ENCODE assay signal across 23 mouse cellular contexts in the genomic region with DNA sequence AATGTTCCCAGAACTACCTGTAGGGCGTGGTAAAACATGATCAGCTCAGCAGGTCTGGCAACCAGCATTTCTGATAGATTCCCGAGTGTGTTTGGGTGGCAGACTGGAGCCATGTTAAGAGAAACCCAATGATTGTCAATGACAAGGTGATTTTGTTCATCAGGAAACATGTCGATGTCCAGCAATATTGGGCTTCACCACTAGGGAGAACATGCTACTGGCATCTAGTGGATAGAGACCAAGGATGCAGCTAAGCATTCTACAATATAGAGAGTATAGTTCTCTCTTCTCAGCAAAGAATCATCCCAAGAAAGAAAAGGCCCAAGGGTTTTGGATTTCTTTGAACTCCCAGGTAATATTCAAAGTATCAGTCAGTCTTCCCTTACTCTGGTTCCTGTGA.
DNase-seq lines count a peak whose midpoint lies in the region; ATAC-seq and TF ChIP-seq lines count a peak whose summit lies in the region.
"Had no signal": no experiment of that assay in that cellular context is flagged by ENCODE, and none has a peak within 500 bp of the region (broad histone marks: within the 10 kb centered on the region; RNA-seq: fewer than 3 reads in every experiment).

No protein-coding gene starts in this region.

- H3K9me3 ChIP-seq in heart, embryonic 16.5 days (replicated peaks; ENCODE audit: control insufficient read depth, low read length), result no peaks in the 10 kb centered on the region
- no peaks in the 10 kb centered on the region for H3K9me3 ChIP-seq in liver, postnatal 0 days (ENCODE audit: low read length)
- H3K9me3 ChIP-seq: embryonic facial prominence, embryonic 13.5 days; liver, embryonic 15.5 days; midbrain, embryonic 12.5 days; neural tube, embryonic 15.5 days had no signal

- H3K4me2 ChIP-seq in heart, embryonic 16.5 days (ENCODE audit: low read depth, low read length), result no peak overlapping the region
- no peak overlapping the region for H3K4me2 ChIP-seq in liver, postnatal 0 days (ENCODE audit: low read depth, low read length)
- H3K4me2 ChIP-seq: embryonic facial prominence, embryonic 13.5 days; heart, embryonic 11.5 days; liver, embryonic 15.5 days; midbrain, embryonic 12.5 days; neural tube, embryonic 15.5 days had no signal

- WGBS in heart, embryonic 16.5 days, result 79% methylated on average over 3 of the region's 3 CpGs
- 68% methylated on average over 3 of the region's 3 CpGs for whole genome bisulfite sequencing in liver, postnatal 0 days (ENCODE audit: insufficient replicate concordance)

- no peak for DNase-seq in heart, adult 11 months
- no peak for DNase-seq in liver, postnatal 0 days
- no peak for DNase-seq in liver
- DNase-seq in testis, postnatal 10 days (ENCODE audit: low spot score), result no peak
- DNase-seq: adrenal gland, postnatal 10 days; cerebellum, adult 18-20 months; cerebellum, postnatal 36 days; gastrocnemius, adult 2 months; kidney, adult 8-10 months; kidney, postnatal 36 days; layer of hippocampus, postnatal 36 days; lung, postnatal 4 days; right cerebral cortex, postnatal 25 days; thymus, postnatal 36 days had no signal

- H3K9ac ChIP-seq in heart, embryonic 16.5 days (ENCODE audit: low read length), result no peak overlapping the region
- no peak overlapping the region for H3K9ac ChIP-seq in liver, postnatal 0 days (replicated peaks)
- H3K9ac ChIP-seq: embryonic facial prominence, embryonic 13.5 days; liver, embryonic 15.5 days; midbrain, embryonic 12.5 days; neural tube, embryonic 15.5 days had no signal

- TF ChIP-seq EP300 in liver, postnatal 0 days (IDR thresholded peaks at IDR 0.05; ENCODE audit: low read depth), result no peak

- H3K27me3 ChIP-seq in heart, embryonic 16.5 days (ENCODE audit: control insufficient read depth, insufficient read depth, low read length), result no peaks in the 10 kb centered on the region
- no peaks in the 10 kb centered on the region for H3K27me3 ChIP-seq in liver, postnatal 0 days (ENCODE audit: insufficient read depth, low read length)
- H3K27me3 ChIP-seq: embryonic facial prominence, embryonic 13.5 days; liver, embryonic 15.5 days; midbrain, embryonic 12.5 days; neural tube, embryonic 15.5 days had no signal

- H3K4me1 ChIP-seq in heart, embryonic 16.5 days (ENCODE audit: control insufficient read depth, insufficient read depth, low read length), result peaks cover 12% of the 10 kb centered on the region
- H3K4me1 ChIP-seq in liver, postnatal 0 days (ENCODE audit: insufficient read depth), result no peaks in the 10 kb centered on the region
- H3K4me1 ChIP-seq: liver, embryonic 15.5 days had no signal

- no peak overlapping the region for H3K4me3 ChIP-seq in heart, embryonic 16.5 days (ENCODE audit: low read length)
- H3K4me3 ChIP-seq in liver, postnatal 0 days (ENCODE audit: low read depth, low read length), result no peak overlapping the region
- H3K4me3 ChIP-seq: embryonic facial prominence, embryonic 13.5 days; gastrocnemius, adult 2 months; liver, embryonic 15.5 days; midbrain, embryonic 12.5 days; myocyte; neural tube, embryonic 15.5 days had no signal

- ATAC-seq in heart, embryonic 16.5 days (replicated peaks; ENCODE audit: extremely low read depth, insufficient read depth, low FRiP score), result no peak
- no peak for ATAC-seq in liver, postnatal 0 days
- peak; percentile 76 for ATAC-seq in common myeloid progenitor, adult 5-6 weeks (replicated peaks; ENCODE audit: low read depth, poor library complexity, severe bottlenecking)
- peak; percentile 78 for ATAC-seq in megakaryocyte-erythroid progenitor cell, adult 5-6 weeks (replicated peaks; ENCODE audit: low FRiP score, low TSS enrichment, poor library complexity, severe bottlenecking)

- peak overlapping the region; percentile 52; the same call in 1 of the 2 replicates for H3K27ac ChIP-seq in heart, embryonic 16.5 days (ENCODE audit: low read length)
- H3K27ac ChIP-seq in liver, postnatal 0 days (ENCODE audit: low read depth), result no peak overlapping the region
- H3K27ac ChIP-seq: embryonic facial prominence, embryonic 13.5 days; gastrocnemius, adult 2 months; liver, embryonic 15.5 days; midbrain, embryonic 12.5 days; neural tube, embryonic 15.5 days had no signal

- TF ChIP-seq CTCF in liver, postnatal 0 days (IDR thresholded peaks at IDR 0.05; ENCODE audit: low read depth), result peak; percentile 52

- no peaks in the 10 kb centered on the region for H3K36me3 ChIP-seq in heart, embryonic 16.5 days (ENCODE audit: control insufficient read depth, insufficient read depth)
- no peaks in the 10 kb centered on the region for H3K36me3 ChIP-seq in liver, postnatal 0 days (replicated peaks; ENCODE audit: insufficient read depth, low read length)
- H3K36me3 ChIP-seq: embryonic facial prominence, embryonic 13.5 days; liver, embryonic 15.5 days; midbrain, embryonic 12.5 days; neural tube, embryonic 15.5 days had no signal

Comparison
In these comparisons a context has a peak if more than half of its experiments do, and no peak if none do; other contexts are left out.
1. ATAC-seq: peak in common myeloid progenitor, adult 5-6 weeks (single experiment) and megakaryocyte-erythroid progenitor cell, adult 5-6 weeks (single experiment); none in heart, embryonic 16.5 days (single experiment) and liver, postnatal 0 days (single experiment).